ENCODE assay signal across 13 mouse cellular contexts in genomic region chr16:5713476-5713875, GRCm38 (mm10).
A peak's percentile ranks its signal among the peaks of the same experiment; 100 is the strongest.
DNase-seq lines count a peak whose midpoint lies in the region.
"Had no signal": no experiment of that assay in that cellular context is flagged by ENCODE, and none has a peak within 500 bp of the region (broad histone marks: within the 10 kb centered on the region; RNA-seq: fewer than 3 reads in every experiment).

No protein-coding gene starts in this region.

- intact Hi-C loops in left cerebral cortex, postnatal 4 days (cut with DNase I): no loop called here

- peak; percentile 59 for DNase-seq in left cerebral cortex, postnatal 4 days
- no peak for DNase-seq in left cerebral cortex, adult 8-10 months (ENCODE audit: low spot score in 2 of 2)
- peak; percentile 46 for DNase-seq in cerebellum, adult 11-12 months
- peak; percentile 63 to 64 for DNase-seq in cerebellum, postnatal 10 days
- peak; percentile 72 for DNase-seq in retina, postnatal 1 day
- DNase-seq in ovary, postnatal 36 days (ENCODE audit: low spot score): no peak
- no peak for DNase-seq in right cerebral cortex, postnatal 25 days
- DNase-seq: gastrocnemius, postnatal 10 days; heart, adult 2 months; heart, postnatal 36 days; kidney, adult 8-10 months; kidney, postnatal 4 days; lung, postnatal 4 days had no signal

Comparison
In these comparisons a context has a peak if more than half of its experiments do, and no peak if none do; other contexts are left out.
1. DNase-seq: peak in left cerebral cortex, postnatal 4 days (single experiment), cerebellum, adult 11-12 months (single experiment), cerebellum, postnatal 10 days (2 of 2) and retina, postnatal 1 day (single experiment); none in left cerebral cortex, adult 8-10 months (0 of 2), ovary, postnatal 36 days (single experiment) and right cerebral cortex, postnatal 25 days (single experiment).